Mouse (Mus musculus) right cerebral cortex, postnatal 4 days (tissue): Measurements from ENCODE around the gene Olfr1168.
"Not testable (repeated sequence)": the region's sequence is repeated elsewhere in the genome, so short reads cannot be mapped to it uniquely, and the experiment has no call there.

Experiments used
- DNase-seq: peaks from one replicate; pipeline ENCODE4 v3.0.0-alpha.2; 2022

The Olfr1168 gene

DNA sequence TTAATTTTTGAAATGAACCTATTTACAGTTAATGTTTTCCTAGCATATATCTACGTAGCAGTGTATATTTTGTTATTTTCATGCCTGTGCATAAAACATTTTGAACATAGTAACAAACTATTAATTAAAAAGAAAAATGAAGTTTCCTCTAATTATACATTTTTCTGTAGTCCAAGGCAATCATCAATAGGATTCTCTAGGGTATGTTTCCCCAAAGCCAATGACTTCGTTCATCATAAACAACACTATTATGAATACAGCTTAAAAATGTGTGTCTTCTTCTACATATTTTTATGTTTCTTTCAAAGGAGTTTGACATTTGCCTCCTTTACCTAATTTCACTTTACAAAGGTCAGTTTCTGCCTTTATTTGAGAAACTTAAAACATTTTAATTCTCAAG, at the start of gene Olfr1168:
TSS of gene Olfr1168 (plus strand) at position 301 of the 400 bp plus-strand sequence.
- DNase-seq = no peak

DNA sequence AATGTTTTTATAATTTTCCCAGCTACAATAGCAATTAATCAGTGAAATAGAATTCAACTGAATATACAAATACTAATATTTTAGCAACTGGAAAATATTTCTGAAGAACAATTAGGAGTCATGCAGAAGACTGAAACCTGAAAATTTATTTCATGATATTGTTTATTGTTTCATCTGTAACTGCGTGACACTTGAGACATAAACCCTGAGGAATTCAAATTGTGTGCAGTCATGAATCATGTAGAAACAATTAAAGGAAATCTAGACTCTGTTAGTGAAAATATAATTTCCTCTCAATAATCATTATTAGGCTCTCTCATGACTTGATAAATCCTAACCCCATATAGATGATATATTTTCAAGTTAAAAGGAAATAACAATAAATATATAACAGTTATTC, 26.6 kb upstream of the Olfr1168 start, which contains the start of gene Olfr1167:
TSS of gene Olfr1167 (minus strand) at position 101 of the 400 bp plus-strand sequence.
- DNase-seq = not testable (repeated sequence)

DNA sequence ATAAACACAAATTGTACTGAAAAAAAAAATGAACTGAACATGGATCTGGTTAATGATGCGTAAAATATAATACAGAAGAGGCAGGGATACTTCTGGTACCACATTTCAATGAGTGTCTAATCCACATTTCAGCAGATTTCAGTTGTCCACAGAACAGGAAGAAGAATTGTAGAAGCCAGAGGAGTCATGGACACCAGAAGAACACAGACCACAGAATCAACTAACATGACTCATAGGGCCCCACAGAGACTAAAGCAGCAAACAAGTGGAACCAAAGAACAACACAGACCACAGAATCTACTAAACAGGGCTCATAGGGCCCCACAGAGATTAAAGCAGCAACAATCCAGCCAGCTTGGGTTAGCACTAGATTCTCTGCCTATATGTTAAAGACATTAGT, 39.1 kb downstream of the Olfr1168 start:
- DNase-seq = no peak

DNA sequence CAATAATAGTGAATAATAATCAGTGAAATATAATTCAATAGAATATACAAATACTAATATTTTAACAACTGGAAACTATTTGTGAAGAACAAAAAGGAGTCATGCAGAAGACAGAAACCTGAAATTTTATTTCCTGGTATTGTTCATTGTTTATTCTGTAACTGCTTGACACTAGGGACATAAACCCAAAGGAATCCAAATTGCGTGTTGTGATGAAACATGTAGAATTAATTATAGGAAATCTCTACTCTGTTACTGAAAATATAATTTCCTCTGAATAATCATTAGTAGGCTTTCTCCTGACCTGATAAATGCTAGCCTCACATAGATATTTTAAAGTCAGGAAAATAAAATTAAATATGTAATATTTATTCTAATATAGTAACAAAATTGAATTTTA, 46.6 kb downstream of the Olfr1168 start, which contains the start of gene Olfr1170:
TSS of gene Olfr1170 (minus strand) at position 101 of the 400 bp plus-strand sequence.
- DNase-seq = no peak
